Mouse (Mus musculus) frontal cortex, postnatal 10 days (tissue): ENCODE measurements around the gene Hus1.

Experiments
- DNase-seq, 2 experiments: peaks; one replicate each; pipeline ENCODE4 v3.0.0; 2022; ENCODE audit warnings: low spot score in 2 of 2, mixed read lengths in 1 of 2

Gene Hus1

GRCm38 (mm10) chr11:8983237-8983861 lies 27.6 kb downstream of the Hus1 start:
- peak; percentile 13 to 50 for DNase-seq

GRCm38 (mm10) chr11:8978154-8978553 lies 32.8 kb downstream of the Hus1 start:
- no peak for DNase-seq

- DNase-seq: no peak
These were observed 37.8 kb downstream of the Hus1 start, which contains the start of gene Pkd1l1 for GRCm38 (mm10) chr11:8973166-8973565. Pkd1l1 (minus strand) TSS chr11:8973266.

- no peak for DNase-seq
These were observed 38.9 kb downstream of the Hus1 start for GRCm38 (mm10) chr11:8972093-8972492.

GRCm38 (mm10) chr11:8970509-8970908 lies 40.5 kb downstream of the Hus1 start:
- no peak for DNase-seq

GRCm38 (mm10) chr11:8968094-8968493 lies 42.9 kb downstream of the Hus1 start:
- no peak for DNase-seq

- DNase-seq: peak; percentile 22 to 32
These were observed 52.4 kb downstream of the Hus1 start for GRCm38 (mm10) chr11:8958572-8958971.

GRCm38 (mm10) chr11:8958108-8958507 lies 52.9 kb downstream of the Hus1 start:
- DNase-seq: no peak

GRCm38 (mm10) chr11:8957023-8957422 lies 54.0 kb downstream of the Hus1 start:
- DNase-seq: no peak

GRCm38 (mm10) chr11:8955678-8956077 lies 55.3 kb downstream of the Hus1 start:
- DNase-seq: peak in 1 of 2 experiments; percentile 30

GRCm38 (mm10) chr11:8949765-8950430 lies 61.1 kb downstream of the Hus1 start:
- DNase-seq: no peak

- DNase-seq: no peak
These were observed 62.1 kb downstream of the Hus1 start for GRCm38 (mm10) chr11:8948871-8949270.

GRCm38 (mm10) chr11:8944114-8944513 lies 66.9 kb downstream of the Hus1 start:
- DNase-seq: no peak
